Mouse (Mus musculus) heart, adult 2 months (tissue): ENCODE data around the gene Olfr1451. TPM values are rescaled to one million over a fixed set of nuclear protein-coding genes. Genes with fewer than 3 reads are reported as not detected.
"Not testable (repeated sequence)": the region's sequence is repeated elsewhere in the genome, so short reads cannot be mapped to it uniquely, and the experiment has no call there.

Experiments used
- DNase-seq, 2 experiments: peaks; one replicate each; pipeline ENCODE4 v3.0.0; 2021
- H3K27ac ChIP-seq: fragments of 200-600 bp; 2 replicates; pipeline ENCODE4 v1.8.1; 2022
- H3K27me3 ChIP-seq: fragments of 200-500 bp; 2 replicates; pipeline ENCODE4 v1.6.1; 2012; ENCODE audit warnings: mild to moderate bottlenecking, low read length, inconsistent platforms, mixed read lengths; ENCODE audit not compliant: control insufficient read depth, insufficient read depth
- H3K36me3 ChIP-seq: fragments of 200-500 bp; 2 replicates; pipeline ENCODE4 v1.6.1; 2012; ENCODE audit warnings: low read length, inconsistent platforms; ENCODE audit not compliant: control insufficient read depth, insufficient read depth
- H3K4me1 ChIP-seq: fragments of 200-500 bp; 2 replicates; pipeline ENCODE4 v1.6.1; 2011; ENCODE audit warnings: low read length; ENCODE audit not compliant: control insufficient read depth, insufficient read depth
- H3K4me3 ChIP-seq: fragments of 200-600 bp; 2 replicates; pipeline ENCODE4 v1.8.1; 2022
- H3K79me2 ChIP-seq: fragments of 200-500 bp; replicated peaks from 2 replicates; pipeline ENCODE4 v1.6.1; 2012; ENCODE audit warnings: mild to moderate bottlenecking, inconsistent platforms, low read length, moderate library complexity, mixed read lengths; ENCODE audit not compliant: control insufficient read depth, insufficient read depth
- H3K9ac ChIP-seq: fragments of 200-500 bp; 2 replicates; pipeline ENCODE4 v1.6.1; 2012; ENCODE audit warnings: low read depth, mild to moderate bottlenecking, control low read depth, inconsistent platforms, low read length, mixed read lengths
- CTCF ChIP-seq: fragments of 200-600 bp; IDR thresholded peaks from 2 replicates; pipeline ENCODE4 v1.8.1; 2022; ENCODE audit warnings: antibody characterized with exemption, mild to moderate bottlenecking, moderate library complexity
- EP300 ChIP-seq: fragments of 200-500 bp; IDR thresholded peaks from 2 replicates; pipeline ENCODE4 v1.6.1; 2011; ENCODE audit warnings: low read depth, low read length, control low read depth; ENCODE audit not compliant: insufficient read depth
- POLR2A ChIP-seq: fragments of 200-500 bp; IDR thresholded peaks from 2 replicates; pipeline ENCODE4 v1.6.1; 2011; ENCODE audit warnings: mild to moderate bottlenecking, low read depth, low read length, control low read depth; ENCODE audit not compliant: insufficient read depth
- WGBS: fragments of 180-500 bp; shearing (Covaris S2); methylation state at CpG from one replicate; pipeline ENCODE4 v1.1.7; 2018; 5-methylcytosine and 5-hydroxymethylcytosine counted together
- intact Hi-C: fragments of 180-260 bp; cut with DNase I; formaldehyde crosslinking; loops from one replicate; pipeline ENCODE4 v1.15.1; 2025
- long read RNA-seq: library from polyadenylated mRNA; stranded (forward); transcript quantifications from one replicate; pipeline ENCODE4 v2.0.0, GENCODE M21; 2021
- polyA plus RNA-seq: library from polyadenylated mRNA; depleted of rRNA; stranded (reverse); fragments of >200 nt; gene quantifications from 2 replicates; pipeline ENCODE4 v1.2.3, GENCODE M21; 2012; rRNA removed
- total RNA-seq, 2 experiments: library from RNA; stranded (reverse); gene quantifications; 2 replicates each; pipeline ENCODE4 v1.2.3; 2021

Olfr1451 gene
- total RNA-seq (not detected), polyA plus RNA-seq (not detected in 2 replicates)
- long read RNA-seq = 0 reads

DNA sequence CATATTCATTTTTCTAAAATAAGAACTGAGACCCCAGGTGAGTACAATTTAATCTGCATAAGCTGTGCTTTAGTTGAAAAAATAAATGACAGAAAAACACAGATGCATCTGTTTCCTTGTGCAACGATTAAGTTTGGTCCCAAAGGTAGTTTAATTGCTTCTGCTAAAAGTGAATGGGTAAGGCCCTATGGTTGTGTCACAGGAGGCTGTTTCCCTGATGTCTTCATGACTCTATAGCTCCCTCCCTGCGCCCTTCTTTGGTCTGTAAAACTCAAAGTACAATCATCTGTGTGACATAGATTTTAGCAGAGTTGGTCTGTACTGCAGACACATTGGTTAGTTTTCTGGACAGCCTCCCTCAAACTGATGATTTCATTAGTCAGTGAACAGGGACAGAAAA lies at the start of gene Olfr1451:
Olfr1451 (plus strand) TSS at position 301 of the 400 bp plus-strand sequence.
- TF ChIP-seq EP300 (no peak), CTCF (no peak), POLR2A (no peak)
- H3K79me2 ChIP-seq = no peaks in the 10 kb centered on the region
- H3K36me3 ChIP-seq = no peaks in the 10 kb centered on the region
- no peak within 1 kb of the TSS for H3K27ac ChIP-seq
- no peaks in the 10 kb centered on the region for H3K27me3 ChIP-seq
- intact Hi-C loops = no loop called here
- 50% methylated on average over 2 of the region's 2 CpGs for WGBS
- DNase-seq = no peak
- no peaks in the 10 kb centered on the region for H3K4me1 ChIP-seq
- no peak within 1 kb of the TSS for H3K9ac ChIP-seq
- H3K4me3 ChIP-seq = no peak within 1 kb of the TSS

DNA sequence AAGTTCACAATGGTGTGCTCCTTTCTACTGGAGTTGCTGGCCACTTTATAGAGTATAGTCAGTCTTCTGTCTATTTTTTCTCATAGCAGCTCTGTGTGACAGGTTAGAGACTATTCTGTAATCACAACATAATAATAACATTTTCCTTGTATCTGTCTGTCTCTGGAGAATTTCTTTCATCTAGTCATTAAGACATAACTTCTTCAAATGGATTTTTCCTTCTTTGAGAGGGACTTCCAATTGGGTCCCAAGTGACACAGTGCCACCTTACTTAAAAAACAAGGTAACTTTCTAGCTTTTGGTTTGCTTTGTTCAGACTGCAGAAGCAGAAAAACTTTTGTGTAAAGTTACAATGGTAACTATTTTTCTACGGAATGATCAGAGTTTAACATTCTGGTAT lies 44.9 kb upstream of the Olfr1451 start, which contains the start of gene Olfr1450:
Olfr1450 (plus strand) TSS at position 301 of the 400 bp plus-strand sequence.
- H3K4me1 ChIP-seq = no peaks in the 10 kb centered on the region
- TF ChIP-seq EP300 = no peak
- no peak for TF ChIP-seq POLR2A
- TF ChIP-seq CTCF = no peak
- no peaks in the 10 kb centered on the region for H3K27me3 ChIP-seq
- intact Hi-C loops = no loop called here
- H3K4me3 ChIP-seq = no peak within 1 kb of the TSS
- H3K27ac ChIP-seq = no peak within 1 kb of the TSS
- WGBS = 68% methylated on average over 1 of the region's 1 CpGs
- H3K36me3 ChIP-seq = no peaks in the 10 kb centered on the region
- H3K79me2 ChIP-seq = no peaks in the 10 kb centered on the region
- no peak within 1 kb of the TSS for H3K9ac ChIP-seq
- DNase-seq = no peak

- H3K4me3 ChIP-seq, H3K36me3 ChIP-seq, intact Hi-C loops, DNase-seq, H3K79me2 ChIP-seq, H3K27ac ChIP-seq, H3K27me3 ChIP-seq, H3K9ac ChIP-seq, H3K4me1 ChIP-seq: not testable (repeated sequence)
- 75% methylated on average over 5 of the region's 5 CpGs for WGBS
Measured at GRCm38 (mm10) chr19:12970082-12970481, 24.7 kb upstream of the Olfr1451 start.

- intact Hi-C loops, DNase-seq, H3K4me3 ChIP-seq, H3K27me3 ChIP-seq, H3K79me2 ChIP-seq, H3K27ac ChIP-seq, H3K4me1 ChIP-seq, H3K9ac ChIP-seq, H3K36me3 ChIP-seq: not testable (repeated sequence)
- 88% methylated on average over 4 of the region's 4 CpGs for WGBS
Measured at GRCm38 (mm10) chr19:12992316-12992715, 2.5 kb upstream of the Olfr1451 start.

DNA sequence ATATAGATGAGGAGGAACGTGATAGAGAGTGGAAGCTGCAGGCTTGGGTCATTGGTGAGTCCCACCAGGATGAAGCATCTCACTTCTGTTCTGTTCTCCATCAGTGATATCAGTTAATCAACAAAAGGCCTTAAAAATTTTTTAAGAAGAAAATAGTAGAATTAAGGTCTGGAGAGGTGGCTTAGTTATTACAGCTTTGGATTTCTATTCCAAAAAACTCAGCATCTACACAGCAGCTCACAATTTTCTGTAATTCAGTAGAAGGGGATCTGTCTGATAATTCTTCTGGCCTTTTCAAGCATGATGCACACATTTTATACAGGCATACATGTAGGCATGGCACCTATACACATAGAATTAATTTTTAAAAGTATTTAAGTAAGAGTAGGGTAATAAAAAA lies 33.4 kb downstream of the Olfr1451 start, which contains the start of gene Olfr1453:
Olfr1453 (minus strand) TSS at position 101 of the 400 bp plus-strand sequence.
- TF ChIP-seq EP300 = no peak
- TF ChIP-seq CTCF = no peak
- TF ChIP-seq POLR2A = no peak
- H3K4me1 ChIP-seq = no peaks in the 10 kb centered on the region
- H3K4me3 ChIP-seq = no peak within 1 kb of the TSS
- no peak for DNase-seq
- no peak within 1 kb of the TSS for H3K27ac ChIP-seq
- no peaks in the 10 kb centered on the region for H3K79me2 ChIP-seq
- H3K9ac ChIP-seq = no peak within 1 kb of the TSS
- H3K36me3 ChIP-seq = no peaks in the 10 kb centered on the region
- H3K27me3 ChIP-seq = no peaks in the 10 kb centered on the region
- 41% methylated on average over 1 of the region's 1 CpGs for WGBS
- intact Hi-C loops = no loop called here

Other genes starting within 250 kb of the Olfr1451 start
- 1 to 10 TPM in 1 of 2 experiments, under 1 TPM in 1; 0.84 to 1.5 TPM for gene Cntf, start 229.4 kb upstream of the Olfr1451 start, total RNA-seq
- gene Cntf, start 229.4 kb upstream of the Olfr1451 start, polyA plus RNA-seq = 3.1 and 5.8 TPM in 2 replicates
- 10 to 100 TPM; 71.9 to 84.5 TPM for gene Zfp91, start 198.9 kb upstream of the Olfr1451 start, total RNA-seq
- gene Zfp91, start 198.9 kb upstream of the Olfr1451 start, polyA plus RNA-seq = 17.4 and 36.6 TPM in 2 replicates
- under 1 TPM; 0.91 to 0.97 TPM for gene Lpxn, start 198.8 kb upstream of the Olfr1451 start, total RNA-seq
- 1.1 and 1.3 TPM in 2 replicates for gene Lpxn, start 198.8 kb upstream of the Olfr1451 start, polyA plus RNA-seq
- not detected for gene Gm5244, start 148.3 kb upstream of the Olfr1451 start, total RNA-seq
- gene Gm5244, start 148.3 kb upstream of the Olfr1451 start, polyA plus RNA-seq = 0.35 TPM in 1 of 2 replicates, not detected in the other
- gene Olfr1444, start 137.7 kb upstream of the Olfr1451 start, total RNA-seq = not detected
- not detected in 2 replicates for gene Olfr1444, start 137.7 kb upstream of the Olfr1451 start, polyA plus RNA-seq
- not detected for gene Olfr1445, start 111.2 kb upstream of the Olfr1451 start, total RNA-seq
- gene Olfr1445, start 111.2 kb upstream of the Olfr1451 start, polyA plus RNA-seq = not detected in 2 replicates
- not detected for gene Olfr1446, start 101.5 kb upstream of the Olfr1451 start, total RNA-seq
- not detected in 2 replicates for gene Olfr1446, start 101.5 kb upstream of the Olfr1451 start, polyA plus RNA-seq
- not detected for gene Olfr1447, start 91.3 kb upstream of the Olfr1451 start, total RNA-seq
- not detected in 2 replicates for gene Olfr1447, start 91.3 kb upstream of the Olfr1451 start, polyA plus RNA-seq
- not detected for gene Olfr1448, start 70.6 kb upstream of the Olfr1451 start, total RNA-seq
- gene Olfr1448, start 70.6 kb upstream of the Olfr1451 start, polyA plus RNA-seq = not detected in 2 replicates
- not detected for gene Olfr1449, start 64.2 kb upstream of the Olfr1451 start, total RNA-seq
- gene Olfr1449, start 64.2 kb upstream of the Olfr1451 start, polyA plus RNA-seq = not detected in 2 replicates
- not detected for gene Olfr1450, start 44.8 kb upstream of the Olfr1451 start, total RNA-seq
- gene Olfr1450, start 44.8 kb upstream of the Olfr1451 start, polyA plus RNA-seq = not detected in 2 replicates
- gene Olfr1453, start 33.3 kb downstream of the Olfr1451 start, total RNA-seq = not detected
- not detected in 2 replicates for gene Olfr1453, start 33.3 kb downstream of the Olfr1451 start, polyA plus RNA-seq
- not detected for gene Olfr1454, start 65.6 kb downstream of the Olfr1451 start, total RNA-seq
- not detected in 2 replicates for gene Olfr1454, start 65.6 kb downstream of the Olfr1451 start, polyA plus RNA-seq
- gene Olfr1457, start 102.9 kb downstream of the Olfr1451 start, total RNA-seq = not detected
- not detected in 2 replicates for gene Olfr1457, start 102.9 kb downstream of the Olfr1451 start, polyA plus RNA-seq
- not detected for gene Olfr1458, start 111.8 kb downstream of the Olfr1451 start, total RNA-seq
- not detected in 2 replicates for gene Olfr1458, start 111.8 kb downstream of the Olfr1451 start, polyA plus RNA-seq
- not detected for gene Olfr1459, start 154.5 kb downstream of the Olfr1451 start, total RNA-seq
- gene Olfr1459, start 154.5 kb downstream of the Olfr1451 start, polyA plus RNA-seq = not detected in 2 replicates
- gene Olfr1461, start 168.0 kb downstream of the Olfr1451 start, total RNA-seq = not detected
- not detected in 2 replicates for gene Olfr1461, start 168.0 kb downstream of the Olfr1451 start, polyA plus RNA-seq
- not detected for gene Olfr1462, start 190.7 kb downstream of the Olfr1451 start, total RNA-seq
- gene Olfr1462, start 190.7 kb downstream of the Olfr1451 start, polyA plus RNA-seq = not detected in 2 replicates
- not detected for gene Olfr1463, start 236.3 kb downstream of the Olfr1451 start, total RNA-seq
- gene Olfr1463, start 236.3 kb downstream of the Olfr1451 start, polyA plus RNA-seq = not detected in 2 replicates